ENCODE assay signal across 16 mouse cellular contexts in genomic region chr16:92455488-92455887, GRCm38 (mm10). TPM values are rescaled to one million over a fixed set of nuclear protein-coding genes. Genes with fewer than 3 reads are reported as not detected.
A peak's percentile ranks its signal among the peaks of the same experiment; 100 is the strongest.
DNase-seq lines count a peak whose midpoint lies in the region; ATAC-seq and TF ChIP-seq lines count a peak whose summit lies in the region.
"Had no signal": no experiment of that assay in that cellular context is flagged by ENCODE, and none has a peak within 500 bp of the region (broad histone marks: within the 10 kb centered on the region; RNA-seq: fewer than 3 reads in every experiment).

No protein-coding gene starts in this region.

- no peaks in the 10 kb centered on the region for H3K4me1 ChIP-seq in forebrain, postnatal 0 days (ENCODE audit: insufficient read depth)
- peaks cover 14% of the 10 kb centered on the region for H3K4me1 ChIP-seq in forebrain, embryonic 10.5 days
- H3K4me1 ChIP-seq in lung, postnatal 0 days (ENCODE audit: insufficient read depth, low read depth, low read length) = peaks cover under 1% of the 10 kb centered on the region; the same call in 1 of the 2 replicates

- no peaks in the 10 kb centered on the region for H3K9me3 ChIP-seq in forebrain, postnatal 0 days (ENCODE audit: low read length)
- no peaks in the 10 kb centered on the region for H3K9me3 ChIP-seq in forebrain, embryonic 10.5 days
- no peaks in the 10 kb centered on the region for H3K9me3 ChIP-seq in lung, postnatal 0 days (ENCODE audit: low read length)
- H3K9me3 ChIP-seq: heart, embryonic 10.5 days; hindbrain, embryonic 13.5 days had no signal

- peaks cover 8% of the 10 kb centered on the region; the same call in 1 of the 2 replicates for H3K36me3 ChIP-seq in forebrain, postnatal 0 days (ENCODE audit: insufficient read depth)
- peaks cover 12% of the 10 kb centered on the region for H3K36me3 ChIP-seq in forebrain, embryonic 10.5 days (replicated peaks)
- no peaks in the 10 kb centered on the region for H3K36me3 ChIP-seq in lung, postnatal 0 days (ENCODE audit: insufficient read depth, low read length)

- no peak overlapping the region for H3K4me2 ChIP-seq in forebrain, postnatal 0 days (ENCODE audit: low read depth)
- H3K4me2 ChIP-seq in lung, postnatal 0 days (replicated peaks; ENCODE audit: low read depth, low read length) = no peak overlapping the region
- H3K4me2 ChIP-seq: hindbrain, embryonic 13.5 days had no signal

- H3K9ac ChIP-seq in forebrain, postnatal 0 days = no peak overlapping the region
- no peak overlapping the region for H3K9ac ChIP-seq in lung, postnatal 0 days (replicated peaks; ENCODE audit: low read depth)
- H3K9ac ChIP-seq: hindbrain, embryonic 13.5 days had no signal

- H3K27ac ChIP-seq in forebrain, postnatal 0 days (ENCODE audit: low read depth, low read length) = no peak overlapping the region
- H3K27ac ChIP-seq in forebrain, embryonic 10.5 days = no peak overlapping the region
- H3K27ac ChIP-seq in lung, postnatal 0 days (ENCODE audit: low read length) = no peak overlapping the region
- H3K27ac ChIP-seq: heart, embryonic 10.5 days; hindbrain, embryonic 13.5 days had no signal

- peak; percentile 36; the same call in 1 of the 2 replicates for TF ChIP-seq CTCF in forebrain, postnatal 0 days (IDR thresholded peaks at IDR 0.05; ENCODE audit: low read depth)
- peak; percentile 38 for TF ChIP-seq CTCF in lung, postnatal 0 days (IDR thresholded peaks at IDR 0.05)

- DNase-seq in forebrain, postnatal 0 days = no peak
- DNase-seq in forebrain, embryonic 10.5 days (ENCODE audit: extremely low spot score, low spot score) = no peak
- DNase-seq in kidney, postnatal 4 days = peak; percentile 50 to 57
- DNase-seq in kidney, adult 8-10 months = no peak
- no peak for DNase-seq in lung, postnatal 0 days (ENCODE audit: low spot score)
- no peak for DNase-seq in lung, postnatal 36 days
- peak; percentile 17 for DNase-seq in NIH3T3 (ENCODE audit: low read depth)
- no peak for DNase-seq in urinary bladder, adult 18-20 months (ENCODE audit: low spot score in 2 of 2)
- DNase-seq: adrenal gland, postnatal 25 days; cerebellum, adult 8-10 months; gastrocnemius, postnatal 14 days; heart, postnatal 10 days; lung, postnatal 14 days had no signal

- no peaks in the 10 kb centered on the region for H3K27me3 ChIP-seq in forebrain, postnatal 0 days (ENCODE audit: insufficient read depth, low read length)
- no peaks in the 10 kb centered on the region for H3K27me3 ChIP-seq in forebrain, embryonic 10.5 days (ENCODE audit: poor library complexity, severe bottlenecking)
- H3K27me3 ChIP-seq in lung, postnatal 0 days (replicated peaks; ENCODE audit: insufficient read depth, low read length) = no peaks in the 10 kb centered on the region
- H3K27me3 ChIP-seq: hindbrain, embryonic 13.5 days had no signal

- ATAC-seq in forebrain, postnatal 0 days = 0 out of 2 replicates have a peak, but pooled peaks have one; percentile 26
- ATAC-seq in lung, postnatal 0 days = no peak
- ATAC-seq: intestine, embryonic 16.5 days had no signal

- TF ChIP-seq EP300 in lung, postnatal 0 days (IDR thresholded peaks at IDR 0.05) = no peak

- WGBS in forebrain, postnatal 0 days = 71% methylated on average over 8 of the region's 8 CpGs
- WGBS in forebrain, embryonic 10.5 days = 73% methylated on average over 8 of the region's 8 CpGs
- 71% methylated on average over 8 of the region's 8 CpGs for WGBS in lung, postnatal 0 days

- no peak overlapping the region for H3K4me3 ChIP-seq in forebrain, postnatal 0 days (ENCODE audit: low read depth, low read length)
- no peak overlapping the region for H3K4me3 ChIP-seq in forebrain, embryonic 10.5 days
- H3K4me3 ChIP-seq in lung, postnatal 0 days (ENCODE audit: low read depth, low read length) = no peak overlapping the region
- H3K4me3 ChIP-seq: heart, embryonic 10.5 days; hindbrain, embryonic 13.5 days had no signal

RNA-seq across cellular contexts. Expression of gene Rcan1, which starts 15.2 kb away (rescaled TPM):
- total RNA-seq in forebrain, postnatal 0 days (2014; rRNA removed) = 72.3 and 83.8 TPM in 2 replicates
- 50.3 and 52.2 TPM in 2 replicates for polyA plus RNA-seq in forebrain, postnatal 0 days (2015; fragmentation: Nextera tagmentation; extraction: Ambion mirVana)
- 34.4 and 34.7 TPM in 2 replicates for polyA plus RNA-seq in forebrain, embryonic 10.5 days (2016; fragmentation: Nextera tagmentation; extraction: Ambion mirVana)
- polyA plus RNA-seq in lung, postnatal 0 days (2015; fragmentation: Nextera tagmentation; extraction: Ambion mirVana) = 54.7 and 56.1 TPM in 2 replicates

RNA-seq across cellular contexts. Expression of gene Clic6, which starts 30.0 kb away (rescaled TPM):
- 3.5 and 5.5 TPM in 2 replicates for total RNA-seq in forebrain, postnatal 0 days (2014; rRNA removed)
- 3.7 and 6.2 TPM in 2 replicates for polyA plus RNA-seq in forebrain, postnatal 0 days (2015; fragmentation: Nextera tagmentation; extraction: Ambion mirVana)
- 4.8 and 5.2 TPM in 2 replicates for polyA plus RNA-seq in forebrain, embryonic 10.5 days (2016; fragmentation: Nextera tagmentation; extraction: Ambion mirVana)
- 14.5 and 16.4 TPM in 2 replicates for polyA plus RNA-seq in lung, postnatal 0 days (2015; fragmentation: Nextera tagmentation; extraction: Ambion mirVana)
- total RNA-seq: adrenal gland, postnatal 25 days had no signal

Comparison
In these comparisons a context has a peak if more than half of its experiments do, and no peak if none do; other contexts are left out.
1. DNase-seq: peak in kidney, postnatal 4 days (2 of 2) and NIH3T3 (single experiment); none in forebrain, postnatal 0 days (single experiment), forebrain, embryonic 10.5 days (single experiment), kidney, adult 8-10 months (0 of 2), lung, postnatal 0 days (single experiment), lung, postnatal 36 days (single experiment) and urinary bladder, adult 18-20 months (0 of 2).